Mouse (Mus musculus): ENCODE results near the gene Egfr. TPM values are rescaled to one million over a fixed set of nuclear protein-coding genes. Genes with fewer than 3 reads are reported as not detected.

Gene Egfr
- polyA plus RNA-seq, 1 experiment from 2014 or later, result 3.5 TPM

GRCm38 (mm10) chr11:16795012-16795411 is 43.0 kb downstream of the Egfr start:
- no peak overlapping the region for H3K4me3 ChIP-seq
- H3K27me3 ChIP-seq (ENCODE audit: low read depth, poor library complexity, severe bottlenecking), result no peaks in the 10 kb centered on the region
- no peaks in the 10 kb centered on the region for H3K9me3 ChIP-seq (replicated peaks)
- no peaks in the 10 kb centered on the region for H3K4me1 ChIP-seq
- H3K27ac ChIP-seq (replicated peaks), result no peak overlapping the region
- DNase-seq (ENCODE audit: low spot score), result no peak
- no peaks in the 10 kb centered on the region for H3K36me3 ChIP-seq

GRCm38 (mm10) chr11:16795513-16795912 is 43.5 kb downstream of the Egfr start:
- 84% methylated on average over 6 of the region's 6 CpGs for WGBS
- H3K27ac ChIP-seq (replicated peaks), result no peak overlapping the region

GRCm38 (mm10) chr11:16797456-16797855 is 45.5 kb downstream of the Egfr start:
- H3K9me3 ChIP-seq (replicated peaks), result no peaks in the 10 kb centered on the region
- 91% methylated on average over 3 of the region's 3 CpGs for WGBS
- no peaks in the 10 kb centered on the region for H3K4me1 ChIP-seq
- no peak overlapping the region for H3K27ac ChIP-seq (replicated peaks)
- no peak for DNase-seq (ENCODE audit: low spot score)
- no peaks in the 10 kb centered on the region for H3K36me3 ChIP-seq
- no peak overlapping the region for H3K4me3 ChIP-seq
- H3K27me3 ChIP-seq (ENCODE audit: low read depth, poor library complexity, severe bottlenecking), result no peaks in the 10 kb centered on the region

More at GRCm38 (mm10) chr11:16795513-16795912, 43.5 kb downstream of the Egfr start:
- Histone ChIP-seq H3K9me3 (replicated peaks) (no peaks in the 10 kb centered on the region), H3K4me3 (no peak overlapping the region), H3K4me1 (no peaks in the 10 kb centered on the region), H3K27me3 (ENCODE audit: low read depth, poor library complexity, severe bottlenecking) (no peaks in the 10 kb centered on the region), H3K36me3 (no peaks in the 10 kb centered on the region)
- DNase-seq (ENCODE audit: low spot score), result no peak

- no peak overlapping the region for H3K27ac ChIP-seq (replicated peaks)
- no peak for DNase-seq (ENCODE audit: low spot score)
- H3K9me3 ChIP-seq (replicated peaks), result no peaks in the 10 kb centered on the region
- H3K4me1 ChIP-seq, result no peaks in the 10 kb centered on the region
- no peak overlapping the region for H3K4me3 ChIP-seq
- H3K36me3 ChIP-seq, result no peaks in the 10 kb centered on the region
- no peaks in the 10 kb centered on the region for H3K27me3 ChIP-seq (ENCODE audit: low read depth, poor library complexity, severe bottlenecking)
Observed at GRCm38 (mm10) chr11:16798136-16798535, 46.1 kb downstream of the Egfr start.

- H3K27me3 ChIP-seq (ENCODE audit: low read depth, poor library complexity, severe bottlenecking), result no peaks in the 10 kb centered on the region
- H3K4me3 ChIP-seq, result no peak overlapping the region
- H3K27ac ChIP-seq (replicated peaks), result no peak overlapping the region
- no peak for DNase-seq (ENCODE audit: low spot score)
- WGBS, result 85% methylated on average over 6 of the region's 6 CpGs
- no peaks in the 10 kb centered on the region for H3K4me1 ChIP-seq
- no peaks in the 10 kb centered on the region for H3K9me3 ChIP-seq (replicated peaks)
- no peaks in the 10 kb centered on the region for H3K36me3 ChIP-seq
Observed at GRCm38 (mm10) chr11:16800507-16800906, 48.5 kb downstream of the Egfr start.

- Histone ChIP-seq H3K36me3 (no peaks in the 10 kb centered on the region), H3K27me3 (ENCODE audit: low read depth, poor library complexity, severe bottlenecking) (no peaks in the 10 kb centered on the region), H3K4me1 (no peaks in the 10 kb centered on the region)
Observed at GRCm38 (mm10) chr11:16802668-16803067, 50.7 kb downstream of the Egfr start.

GRCm38 (mm10) chr11:16804016-16804415 is 52.0 kb downstream of the Egfr start:
- H3K4me1 ChIP-seq, result no peaks in the 10 kb centered on the region
- no peak for DNase-seq (ENCODE audit: low spot score)
- no peaks in the 10 kb centered on the region for H3K9me3 ChIP-seq (replicated peaks)
- H3K4me3 ChIP-seq, result no peak overlapping the region
- no peaks in the 10 kb centered on the region for H3K27me3 ChIP-seq (ENCODE audit: low read depth, poor library complexity, severe bottlenecking)
- H3K36me3 ChIP-seq, result no peaks in the 10 kb centered on the region
- 88% methylated on average over 2 of the region's 2 CpGs for WGBS
- no peak overlapping the region for H3K27ac ChIP-seq (replicated peaks)

More at GRCm38 (mm10) chr11:16802668-16803067, 50.7 kb downstream of the Egfr start:
- no peak for DNase-seq (ENCODE audit: low spot score)
- Histone ChIP-seq H3K4me3 (no peak overlapping the region), H3K27ac (replicated peaks) (no peak overlapping the region), H3K9me3 (replicated peaks) (no peaks in the 10 kb centered on the region)
- WGBS, result 90% methylated on average over 1 of the region's 1 CpGs

- DNase-seq (ENCODE audit: low spot score), result no peak
- H3K36me3 ChIP-seq, result no peaks in the 10 kb centered on the region
- no peak overlapping the region for H3K27ac ChIP-seq (replicated peaks)
- no peaks in the 10 kb centered on the region for H3K4me1 ChIP-seq
- H3K27me3 ChIP-seq (ENCODE audit: low read depth, poor library complexity, severe bottlenecking), result no peaks in the 10 kb centered on the region
- 90% methylated on average over 4 of the region's 4 CpGs for WGBS
- H3K4me3 ChIP-seq, result no peak overlapping the region
- H3K9me3 ChIP-seq (replicated peaks), result no peaks in the 10 kb centered on the region
Observed at GRCm38 (mm10) chr11:16805886-16806285, 53.9 kb downstream of the Egfr start.

GRCm38 (mm10) chr11:16809161-16809967 is 57.4 kb downstream of the Egfr start:
- no peaks in the 10 kb centered on the region for H3K4me1 ChIP-seq
- H3K9me3 ChIP-seq (replicated peaks), result no peaks in the 10 kb centered on the region
- H3K4me3 ChIP-seq, result no peak overlapping the region
- WGBS, result 89% methylated on average over 9 of the region's 9 CpGs
- no peak overlapping the region for H3K27ac ChIP-seq (replicated peaks)
- H3K27me3 ChIP-seq (ENCODE audit: low read depth, poor library complexity, severe bottlenecking), result no peaks in the 10 kb centered on the region
- DNase-seq (ENCODE audit: low spot score), result no peak
- no peaks in the 10 kb centered on the region for H3K36me3 ChIP-seq

- no peaks in the 10 kb centered on the region for H3K27me3 ChIP-seq (ENCODE audit: low read depth, poor library complexity, severe bottlenecking)
- H3K9me3 ChIP-seq (replicated peaks), result no peaks in the 10 kb centered on the region
- WGBS, result 91% methylated on average over 3 of the region's 3 CpGs
- DNase-seq (ENCODE audit: low spot score), result no peak
- no peaks in the 10 kb centered on the region for H3K4me1 ChIP-seq
- no peak overlapping the region for H3K27ac ChIP-seq (replicated peaks)
- no peak overlapping the region for H3K4me3 ChIP-seq
- no peaks in the 10 kb centered on the region for H3K36me3 ChIP-seq
Observed at GRCm38 (mm10) chr11:16810086-16810485, 58.1 kb downstream of the Egfr start.

- H3K4me3 ChIP-seq, result no peak overlapping the region
- H3K27me3 ChIP-seq (ENCODE audit: low read depth, poor library complexity, severe bottlenecking), result no peaks in the 10 kb centered on the region
- H3K9me3 ChIP-seq (replicated peaks), result no peaks in the 10 kb centered on the region
- no peak for DNase-seq (ENCODE audit: low spot score)
- H3K36me3 ChIP-seq, result no peaks in the 10 kb centered on the region
- no peak overlapping the region for H3K27ac ChIP-seq (replicated peaks)
- H3K4me1 ChIP-seq, result no peaks in the 10 kb centered on the region
Observed at GRCm38 (mm10) chr11:16813298-16813697, 61.3 kb downstream of the Egfr start.

- DNase-seq (ENCODE audit: low spot score), result no peak
- H3K27me3 ChIP-seq (ENCODE audit: low read depth, poor library complexity, severe bottlenecking), result no peaks in the 10 kb centered on the region
- no peak overlapping the region for H3K27ac ChIP-seq (replicated peaks)
- H3K4me3 ChIP-seq, result no peak overlapping the region
- no peaks in the 10 kb centered on the region for H3K9me3 ChIP-seq (replicated peaks)
- no peaks in the 10 kb centered on the region for H3K4me1 ChIP-seq
- H3K36me3 ChIP-seq, result no peaks in the 10 kb centered on the region
- 92% methylated on average over 9 of the region's 9 CpGs for WGBS
Observed at GRCm38 (mm10) chr11:16816414-16816813, 64.4 kb downstream of the Egfr start.

GRCm38 (mm10) chr11:16817336-16818034 is 65.5 kb downstream of the Egfr start:
- H3K4me1 ChIP-seq, result no peaks in the 10 kb centered on the region
- DNase-seq (ENCODE audit: low spot score), result no peak
- no peak overlapping the region for H3K27ac ChIP-seq (replicated peaks)
- H3K27me3 ChIP-seq (ENCODE audit: low read depth, poor library complexity, severe bottlenecking), result no peaks in the 10 kb centered on the region
- no peaks in the 10 kb centered on the region for H3K9me3 ChIP-seq (replicated peaks)
- no peaks in the 10 kb centered on the region for H3K36me3 ChIP-seq
- H3K4me3 ChIP-seq, result no peak overlapping the region
- 87% methylated on average over 6 of the region's 6 CpGs for WGBS

Measured in midbrain, embryonic 10.5 days (tissue).